Mouse (Mus musculus) gastrocnemius, postnatal 36 days (tissue): Measurements from ENCODE around the gene Calr4. TPM values are rescaled to one million over a fixed set of nuclear protein-coding genes. Genes with fewer than 3 reads are reported as not detected.

Experiments
- DNase-seq, 2 experiments: peaks; one replicate each; pipeline ENCODE4 v3.0.0; 2022
- intact Hi-C: fragments of 180-260 bp; cut with DNase I; formaldehyde crosslinking; loops from one replicate; pipeline ENCODE4 v1.15.1; 2025
- total RNA-seq, 2 experiments: library from RNA; stranded (reverse); gene quantifications; 2 replicates each; pipeline ENCODE4 v1.2.3; 2021

The Calr4 gene
- total RNA-seq, 2 experiments from 2014 or later: not detected

DNA sequence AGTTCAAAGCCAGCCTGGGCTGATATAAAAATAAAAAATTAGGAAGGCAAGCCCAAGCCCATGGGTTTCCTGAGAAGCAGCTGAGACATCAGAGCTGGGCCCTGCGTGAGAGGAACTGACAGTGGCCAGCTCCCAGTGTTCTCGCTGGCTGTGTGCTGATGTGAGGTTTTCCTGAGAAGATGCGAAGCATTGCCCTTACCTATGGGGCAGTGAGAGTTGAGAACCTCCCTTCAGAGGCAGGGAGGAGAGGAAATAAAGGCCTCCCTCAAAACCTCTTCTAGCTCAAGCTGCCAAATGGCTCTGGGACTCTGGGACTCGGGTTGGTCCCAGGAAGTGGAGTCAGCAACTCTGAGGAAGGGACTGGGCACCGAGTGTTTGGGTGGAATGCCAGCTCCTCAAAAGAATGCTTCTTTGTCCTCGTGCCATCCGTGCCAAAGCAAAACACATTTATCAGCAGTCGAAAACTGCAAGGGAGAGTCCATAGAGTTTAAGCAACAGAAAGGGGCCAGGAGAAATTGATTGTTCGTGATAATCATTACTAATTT is 593 bp downstream of the Calr4 start:
- DNase-seq: no peak
- intact Hi-C loops: no loop called here

- intact Hi-C loops: no loop called here
- DNase-seq: no peak
These were observed 2.0 kb downstream of the Calr4 start for GRCm38 (mm10) chr4:109236186-109236879.

DNA sequence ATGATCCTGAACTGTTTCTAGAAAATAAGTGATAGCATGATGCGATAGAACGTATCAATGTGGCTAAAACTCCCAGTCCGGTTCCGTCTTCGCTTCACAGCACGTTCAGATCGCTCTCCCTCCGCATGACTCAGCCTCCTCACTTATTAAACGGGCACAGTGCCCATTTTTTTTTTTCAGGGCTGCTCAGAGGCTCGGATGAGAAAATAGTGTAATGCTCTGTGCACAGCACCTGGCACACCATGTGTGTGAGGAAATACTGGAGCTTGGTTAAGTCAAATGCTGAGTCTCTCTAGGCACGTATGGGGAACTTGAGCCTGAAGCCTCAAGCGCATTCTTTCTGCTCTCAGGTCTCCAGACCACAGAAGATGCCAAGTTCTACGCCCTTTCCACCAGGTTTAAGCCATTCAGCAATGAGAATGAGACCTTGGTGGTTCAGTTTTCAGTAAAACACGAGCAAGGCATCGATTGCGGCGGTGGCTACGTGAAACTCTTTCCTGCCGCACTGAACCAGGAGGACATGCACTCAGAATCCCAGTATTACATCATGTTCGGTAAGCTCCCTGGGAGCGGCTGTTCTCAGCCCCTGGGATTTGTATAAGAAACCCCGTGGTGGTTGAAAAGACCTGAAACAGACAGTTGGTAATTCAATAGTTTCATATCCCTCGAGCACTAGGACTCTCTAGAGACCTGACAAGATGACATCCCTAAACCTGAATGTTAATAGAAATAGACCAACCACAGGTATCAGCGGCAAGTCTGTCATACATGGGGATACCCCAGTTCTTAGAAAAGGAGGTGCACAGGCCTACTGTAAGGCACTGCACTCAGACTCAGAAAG is 4.4 kb downstream of the Calr4 start:
- intact Hi-C loops: no loop called here
- DNase-seq: peak in 1 of 2 experiments; percentile 38

DNA sequence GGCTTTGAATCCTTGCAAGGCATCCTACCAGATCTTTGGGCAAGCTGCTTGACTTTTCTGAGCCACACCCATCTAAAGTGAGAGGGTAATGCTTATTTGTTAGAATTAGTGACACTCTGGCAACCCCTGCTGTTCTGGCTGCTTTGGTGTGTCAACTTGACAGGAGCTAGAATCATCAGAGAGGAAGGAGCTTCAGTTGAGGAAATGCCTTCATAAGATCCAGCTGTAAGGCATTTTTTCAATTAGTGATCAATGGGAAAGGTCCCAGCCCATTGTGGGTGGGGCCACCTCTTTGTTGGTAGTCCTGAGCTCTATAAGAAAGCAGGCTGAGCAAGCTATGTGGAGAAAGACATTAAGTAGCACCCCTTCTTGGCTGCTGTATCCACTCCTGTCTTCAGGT is 6.9 kb downstream of the Calr4 start:
- no peak for DNase-seq
- intact Hi-C loops: no loop called here

GRCm38 (mm10) chr4:109241934-109242333 is 7.6 kb downstream of the Calr4 start:
- DNase-seq: peak; percentile 47 to 79

GRCm38 (mm10) chr4:109244506-109244905 is 10.2 kb downstream of the Calr4 start:
- intact Hi-C loops: no loop called here
- no peak for DNase-seq

More at GRCm38 (mm10) chr4:109241934-109242333, 7.6 kb downstream of the Calr4 start:
- intact Hi-C loops: no loop called here

DNA sequence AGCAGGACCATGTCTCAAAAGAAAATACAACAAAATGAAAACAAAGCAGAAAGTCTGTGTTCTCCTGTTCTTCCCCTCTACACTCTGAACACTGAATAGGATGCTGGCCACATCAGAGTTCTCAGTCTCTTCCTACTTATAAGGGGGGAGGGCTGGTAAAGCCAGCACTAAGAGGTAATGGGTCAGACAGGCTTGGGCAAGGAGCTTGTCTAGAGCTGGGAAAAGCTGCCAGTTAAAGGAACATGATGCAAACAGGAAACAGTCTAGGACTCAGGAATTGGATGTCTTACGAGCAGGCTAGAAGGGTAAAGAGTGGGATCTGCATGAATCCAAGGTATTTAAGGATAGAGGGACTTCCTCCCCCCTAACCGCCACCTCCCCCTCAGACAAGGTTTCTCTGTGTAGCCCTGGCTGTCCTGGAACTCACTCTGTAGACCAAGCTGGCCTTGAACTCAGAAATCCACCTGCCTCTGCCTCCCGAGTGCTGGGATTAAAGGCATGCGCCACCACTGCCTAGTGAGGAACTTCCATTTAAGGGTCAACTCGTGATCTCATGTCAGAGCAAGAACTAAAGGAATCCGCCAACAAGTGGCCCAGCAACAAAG is 10.8 kb downstream of the Calr4 start:
- intact Hi-C loops: no loop called here
- DNase-seq: no peak

GRCm38 (mm10) chr4:109251605-109252004 is 17.3 kb downstream of the Calr4 start:
- intact Hi-C loops: no loop called here
- DNase-seq: no peak

DNA sequence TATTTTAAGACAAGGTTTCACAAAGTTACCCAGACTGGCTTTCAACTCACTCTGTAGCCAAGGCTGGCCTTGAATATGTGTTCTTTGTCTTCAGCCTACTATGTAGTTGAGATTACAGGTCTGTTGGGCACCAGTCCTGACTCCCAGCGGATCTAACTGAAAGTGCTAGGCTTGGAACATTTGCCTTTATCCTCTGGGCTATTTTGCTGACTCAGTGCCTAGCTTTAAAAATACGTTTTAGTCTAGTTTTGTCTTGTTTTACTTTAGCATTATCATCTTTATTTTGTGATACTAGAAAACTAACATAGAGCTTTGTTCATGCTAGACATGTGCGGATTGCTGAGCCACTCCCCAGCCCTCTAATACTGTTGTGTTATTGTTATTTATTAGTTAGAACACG is 17.9 kb downstream of the Calr4 start:
- DNase-seq: no peak
- intact Hi-C loops: no loop called here

DNA sequence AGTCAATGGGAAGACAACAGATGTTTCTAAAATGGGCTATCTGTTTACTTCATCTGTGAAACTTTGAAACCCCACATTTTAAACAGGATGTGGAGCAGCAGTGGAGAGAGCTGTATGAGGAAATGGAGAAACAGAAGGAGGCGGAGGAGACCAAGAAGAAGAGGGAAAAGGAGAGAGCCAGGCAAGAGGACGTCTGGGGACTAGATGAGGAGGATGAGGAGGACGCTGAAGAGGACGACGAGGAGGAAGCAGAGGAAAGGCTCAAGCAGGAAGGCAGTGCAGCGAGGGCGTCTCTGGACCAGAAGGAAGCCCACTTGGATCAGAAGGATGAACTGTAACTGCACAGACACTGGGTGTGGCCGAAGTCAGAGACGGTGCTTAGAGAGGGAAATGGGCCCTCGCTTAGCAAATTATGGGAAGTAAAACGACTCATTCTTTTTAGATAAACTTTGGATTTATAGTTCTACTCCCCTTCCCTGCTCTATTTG is 19.4 kb downstream of the Calr4 start:
- intact Hi-C loops: no loop called here
- peak in 1 of 2 experiments; percentile 22 for DNase-seq

DNA sequence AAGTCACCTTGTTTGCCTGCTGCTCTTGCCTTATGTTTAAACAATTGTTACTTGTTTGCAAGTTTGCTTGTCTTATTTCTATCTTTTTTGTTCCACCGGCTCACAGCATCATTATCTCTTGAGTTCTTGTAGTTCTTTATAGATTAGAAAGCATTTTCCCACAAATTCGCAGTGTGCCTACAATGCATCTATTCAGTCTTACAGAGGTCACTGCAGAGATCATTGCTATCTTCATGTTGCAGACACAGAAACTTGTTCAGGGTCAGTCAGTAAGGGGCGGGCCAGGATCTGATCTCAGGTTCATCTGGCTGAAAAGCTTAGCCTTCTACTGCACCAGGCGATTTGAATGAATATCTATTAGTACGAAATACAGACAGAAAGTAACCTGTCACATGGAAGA is 20.2 kb downstream of the Calr4 start:
- intact Hi-C loops: no loop called here
- DNase-seq: no peak

GRCm38 (mm10) chr4:109255321-109255720 is 21.0 kb downstream of the Calr4 start:
- intact Hi-C loops: no loop called here
- DNase-seq: no peak

GRCm38 (mm10) chr4:109255727-109256417 is 21.6 kb downstream of the Calr4 start:
- intact Hi-C loops: no loop called here
- DNase-seq: no peak

GRCm38 (mm10) chr4:109256791-109257190 is 22.5 kb downstream of the Calr4 start:
- intact Hi-C loops: no loop called here
- no peak for DNase-seq

DNA sequence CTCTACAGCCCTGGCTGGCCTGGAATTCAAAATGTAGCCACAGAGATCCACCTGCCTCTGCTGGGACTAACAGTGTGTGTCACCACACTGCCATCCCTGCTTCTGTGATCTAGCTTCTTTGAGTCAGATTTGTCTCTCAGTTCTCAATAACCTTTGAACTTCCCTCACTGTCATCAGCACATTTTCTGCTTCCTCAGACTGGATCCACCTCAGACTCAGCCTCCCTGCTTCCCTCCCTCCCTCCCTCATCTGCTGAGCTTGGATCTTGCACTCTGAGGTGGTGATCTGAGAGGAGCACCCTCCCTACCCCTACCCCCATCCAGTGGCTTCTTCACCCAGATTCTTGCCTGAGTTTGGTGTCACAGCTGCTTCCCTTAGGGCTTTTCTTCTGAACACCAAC is 23.4 kb downstream of the Calr4 start:
- intact Hi-C loops: no loop called here
- DNase-seq: no peak

GRCm38 (mm10) chr4:109262068-109262467 is 27.8 kb downstream of the Calr4 start:
- intact Hi-C loops: no loop called here
- no peak for DNase-seq

GRCm38 (mm10) chr4:109266056-109266455 is 31.8 kb downstream of the Calr4 start:
- intact Hi-C loops: no loop called here

DNA sequence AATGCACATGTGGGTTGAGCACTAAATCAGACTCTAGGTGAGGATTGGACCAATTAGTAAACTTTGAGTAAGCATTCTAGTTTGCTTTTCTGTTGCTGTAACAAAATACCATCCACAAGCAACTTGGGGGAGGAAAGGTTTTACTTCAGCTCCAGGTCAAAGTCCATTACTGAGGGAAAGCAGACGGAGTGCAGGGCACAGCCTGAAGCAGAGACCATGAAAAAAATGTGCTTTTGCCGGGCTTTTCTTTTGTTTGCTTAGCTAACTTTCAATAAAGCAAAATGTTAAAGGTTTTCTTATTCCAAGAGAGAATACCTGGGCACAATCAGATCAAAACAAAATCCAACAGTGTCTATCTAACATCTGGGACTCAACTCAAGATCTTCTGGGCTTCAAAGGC is 32.5 kb downstream of the Calr4 start:
- no peak for DNase-seq
- intact Hi-C loops: no loop called here

More at GRCm38 (mm10) chr4:109266056-109266455, 31.8 kb downstream of the Calr4 start:
- DNase-seq: no peak

- intact Hi-C loops: no loop called here
- no peak for DNase-seq
These were observed 33.2 kb downstream of the Calr4 start for GRCm38 (mm10) chr4:109267452-109267851.

DNA sequence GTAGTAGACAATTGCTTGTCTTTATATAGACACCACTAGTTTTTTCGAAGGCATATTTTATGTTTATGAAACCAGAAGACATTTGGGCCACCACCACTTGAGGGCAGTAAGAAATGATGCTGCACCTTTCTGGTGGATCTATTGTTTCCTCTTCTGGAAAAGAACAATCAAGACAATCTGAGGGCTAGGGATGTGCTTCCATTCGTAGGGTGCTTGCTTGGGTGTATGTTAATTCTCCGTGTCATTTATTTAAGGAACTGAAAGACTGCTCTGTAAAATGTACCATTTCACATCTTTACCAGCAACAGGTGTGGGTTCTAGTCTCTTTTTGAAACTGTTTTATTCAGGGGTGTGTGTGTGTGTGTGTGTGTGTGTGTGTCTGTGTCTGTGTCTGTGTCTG is 34.6 kb downstream of the Calr4 start:
- DNase-seq: no peak
- intact Hi-C loops: no loop called here
